Mouse (Mus musculus) embryonic facial prominence, embryonic 11.5 days (tissue): ENCODE measurements around the gene Gm28048. TPM values are rescaled to one million over a fixed set of nuclear protein-coding genes. Genes with fewer than 3 reads are reported as not detected.

ENCODE experiments used
- ATAC-seq: fragments of 200-750 bp; cut with Nextera tagmentation; replicated peaks from 2 replicates; pipeline ENCODE4 v1.8.0; 2017; ENCODE audit warnings: low read depth; ENCODE audit not compliant: insufficient number of reproducible peaks, low FRiP score, low TSS enrichment
- DNase-seq: peaks from one replicate; pipeline ENCODE4 v3.0.0-alpha.2; 2015; ENCODE audit warnings: low spot score
- H3K27ac ChIP-seq: fragments of 300-500 bp; sonication (generic); replicated peaks from 2 replicates; pipeline ENCODE4 v1.5.1; 2014; ENCODE audit warnings: mild to moderate bottlenecking, low read depth, low read length, control low read depth
- H3K27me3 ChIP-seq: fragments of 300-500 bp; sonication (generic); 2 replicates; pipeline ENCODE4 v1.6.1; 2014; ENCODE audit warnings: mild to moderate bottlenecking, low read length, moderate library complexity, mixed read lengths; ENCODE audit not compliant: control insufficient read depth, insufficient read depth
- H3K36me3 ChIP-seq: fragments of 300-500 bp; sonication (generic); replicated peaks from 2 replicates; pipeline ENCODE4 v1.6.1; 2014; ENCODE audit warnings: low read depth, mild to moderate bottlenecking, low read length, moderate library complexity, mixed read lengths; ENCODE audit not compliant: control insufficient read depth, insufficient read depth
- H3K4me1 ChIP-seq: fragments of 300-500 bp; sonication (generic); 2 replicates; pipeline ENCODE4 v1.6.1; 2014; ENCODE audit warnings: low read length, mixed read lengths; ENCODE audit not compliant: control insufficient read depth, insufficient read depth
- H3K4me2 ChIP-seq: fragments of 300-500 bp; sonication (generic); 2 replicates; pipeline ENCODE4 v1.6.1; 2014; ENCODE audit warnings: low read depth, mild to moderate bottlenecking, control low read depth, low read length, moderate library complexity
- H3K4me3 ChIP-seq: fragments of 300-500 bp; sonication (generic); 2 replicates; pipeline ENCODE4 v1.5.1; 2014; ENCODE audit warnings: low read depth, low read length, control low read depth
- H3K9ac ChIP-seq: fragments of 300-500 bp; sonication (generic); replicated peaks from 2 replicates; pipeline ENCODE4 v1.6.1; 2014; ENCODE audit warnings: mild to moderate bottlenecking, control low read depth, low read length
- H3K9me3 ChIP-seq: fragments of 300-500 bp; sonication (generic); replicated peaks from 2 replicates; pipeline ENCODE4 v1.6.1; 2016; ENCODE audit warnings: mild to moderate bottlenecking, low read length, inconsistent platforms, mixed read lengths; ENCODE audit not compliant: control insufficient read depth
- WGBS: fragments of 180-500 bp; shearing (Covaris S2); extraction: QIAGEN DNeasy Blood & Tissue Kit; methylation state at CpG from one replicate; pipeline ENCODE4 v1.1.7; 2014; 5-methylcytosine and 5-hydroxymethylcytosine counted together
- polyA plus RNA-seq: library from polyadenylated mRNA; unstranded; fragments of >200 nt; fragmentation: Nextera tagmentation; extraction: Ambion mirVana; gene quantifications from 2 replicates; pipeline ENCODE4 v1.2.1, GENCODE M21; 2014

Gene Gm28048
- polyA plus RNA-seq, 1 experiment from 2014 or later: 9.5 TPM

DNA sequence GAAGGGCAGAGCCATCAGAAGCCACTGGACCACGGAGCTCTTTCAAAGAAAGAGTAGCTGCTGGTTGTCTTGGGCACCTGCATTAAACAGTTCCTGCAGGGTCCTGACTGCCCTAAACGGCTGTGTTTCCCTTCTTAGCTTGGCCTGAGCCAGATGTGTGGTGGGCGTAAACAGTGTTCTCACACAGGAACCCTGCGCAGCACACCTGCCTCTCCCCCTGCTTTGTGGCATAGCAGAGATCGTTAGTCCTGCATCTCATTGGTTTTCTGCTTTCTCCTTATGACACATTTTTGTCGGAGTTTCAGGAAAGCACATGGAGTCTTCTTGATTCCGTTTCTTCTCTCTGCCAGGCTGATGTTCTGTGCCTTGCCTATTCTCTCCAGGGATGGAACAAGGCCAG is 166.0 kb downstream of the Gm28048 start:
- Histone ChIP-seq H3K27me3 (no peaks in the 10 kb centered on the region), H3K4me3 (no peak overlapping the region), H3K9me3 (no peaks in the 10 kb centered on the region), H3K27ac (no peak overlapping the region), H3K4me1 (no peaks in the 10 kb centered on the region), H3K9ac (no peak overlapping the region), H3K36me3 (no peaks in the 10 kb centered on the region), H3K4me2 (no peak overlapping the region)
- ATAC-seq: no peak
- 87% methylated on average over 7 of the region's 7 CpGs for WGBS
- DNase-seq: no peak

DNA sequence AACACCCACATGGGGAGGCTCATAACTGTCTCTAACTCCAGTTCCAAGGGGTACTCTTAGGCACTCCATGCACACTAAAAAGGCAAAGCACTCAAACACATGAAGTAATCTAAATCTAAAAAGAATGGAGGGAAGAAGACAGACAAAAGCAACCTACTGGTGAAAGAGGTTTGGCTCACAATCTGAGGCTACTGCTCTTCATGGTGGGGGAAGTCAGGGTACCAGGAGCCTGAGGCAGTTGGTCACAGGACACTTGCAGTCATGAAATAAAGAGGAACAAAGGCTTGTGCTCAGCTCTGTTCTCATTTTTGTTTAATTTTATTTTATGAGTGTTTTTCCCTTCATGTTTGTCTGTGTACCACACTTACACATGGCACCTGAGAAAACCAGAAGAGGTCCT is 166.7 kb downstream of the Gm28048 start:
- H3K27me3 ChIP-seq: no peaks in the 10 kb centered on the region
- H3K27ac ChIP-seq: no peak overlapping the region
- no peak for ATAC-seq

DNA sequence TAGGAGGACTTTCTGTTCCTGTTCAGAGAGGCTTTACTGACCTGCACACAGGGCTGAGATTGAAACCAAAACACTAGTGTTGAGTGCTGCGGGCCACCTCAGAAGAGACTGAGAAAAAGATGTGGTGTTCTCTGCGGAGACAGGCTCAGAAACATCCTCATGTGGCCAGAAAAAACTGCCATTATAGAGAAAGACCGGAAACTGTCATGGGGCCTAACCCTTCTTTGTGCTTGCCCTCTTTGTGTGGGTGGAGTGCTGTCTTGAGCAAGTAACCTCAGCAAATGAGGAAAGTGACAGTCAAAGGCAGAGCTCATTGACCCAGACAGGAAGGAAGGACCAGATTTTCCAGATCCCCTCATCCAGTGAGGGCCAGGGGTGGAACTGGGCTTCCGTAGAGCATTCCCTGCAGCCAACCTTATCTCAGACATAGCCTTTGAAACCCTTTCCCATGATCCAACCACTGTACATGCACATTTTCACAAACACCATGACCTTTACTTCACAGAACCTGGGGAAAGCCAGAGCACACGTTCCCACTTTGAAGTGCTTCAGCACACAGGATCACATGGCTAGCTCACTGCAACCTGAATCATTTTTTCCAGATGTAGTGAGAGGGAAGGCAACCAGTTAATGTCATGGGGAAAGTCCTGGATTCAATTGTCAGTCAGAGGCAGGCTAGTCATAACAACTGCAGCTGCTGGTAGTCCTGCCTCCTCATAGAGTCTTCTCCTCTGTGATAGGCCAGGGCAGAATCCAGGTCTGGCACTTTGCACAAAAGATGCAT is 167.8 kb downstream of the Gm28048 start:
- peak; percentile 52 for DNase-seq
- H3K27ac ChIP-seq: no peak overlapping the region
- no peak overlapping the region for H3K4me3 ChIP-seq
- no peaks in the 10 kb centered on the region for H3K4me1 ChIP-seq
- no peak overlapping the region for H3K9ac ChIP-seq
- ATAC-seq: no peak
- no peaks in the 10 kb centered on the region for H3K9me3 ChIP-seq
- H3K4me2 ChIP-seq: no peak overlapping the region
- H3K27me3 ChIP-seq: no peaks in the 10 kb centered on the region
- 71% methylated on average over 5 of the region's 5 CpGs for WGBS
- H3K36me3 ChIP-seq: no peaks in the 10 kb centered on the region

More for the DNA sequence above, 166.7 kb downstream of the Gm28048 start:
- Histone ChIP-seq H3K4me1 (no peaks in the 10 kb centered on the region), H3K4me3 (no peak overlapping the region), H3K9ac (no peak overlapping the region), H3K36me3 (no peaks in the 10 kb centered on the region), H3K9me3 (no peaks in the 10 kb centered on the region), H3K4me2 (no peak overlapping the region)
- no peak for DNase-seq

DNA sequence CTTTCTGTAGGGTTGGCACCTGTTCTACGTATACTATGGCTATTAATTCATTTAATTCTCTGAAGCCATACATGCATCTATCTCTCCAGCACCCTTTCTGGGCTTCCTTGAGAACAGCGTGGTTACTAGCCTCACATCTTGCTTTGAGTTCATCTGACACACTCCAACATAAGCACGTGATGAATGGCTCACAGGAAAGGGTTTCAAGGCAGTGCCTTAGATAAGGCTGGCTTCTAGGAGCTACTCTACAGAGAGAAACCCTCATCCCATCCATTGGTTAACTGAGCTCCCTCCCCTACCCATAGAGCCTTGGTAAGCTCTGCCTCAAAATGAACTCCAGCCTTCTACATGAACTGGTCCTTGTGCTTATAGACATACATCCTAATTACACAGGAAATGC is 168.5 kb downstream of the Gm28048 start:
- H3K4me1 ChIP-seq: no peaks in the 10 kb centered on the region
- H3K36me3 ChIP-seq: no peaks in the 10 kb centered on the region
- no peak overlapping the region for H3K4me2 ChIP-seq
- H3K9me3 ChIP-seq: no peaks in the 10 kb centered on the region
- no peak for DNase-seq
- no peaks in the 10 kb centered on the region for H3K27me3 ChIP-seq
- H3K4me3 ChIP-seq: no peak overlapping the region
- no peak overlapping the region for H3K9ac ChIP-seq
- no peak for ATAC-seq
- H3K27ac ChIP-seq: no peak overlapping the region
- 80% methylated on average over 3 of the region's 3 CpGs for WGBS

DNA sequence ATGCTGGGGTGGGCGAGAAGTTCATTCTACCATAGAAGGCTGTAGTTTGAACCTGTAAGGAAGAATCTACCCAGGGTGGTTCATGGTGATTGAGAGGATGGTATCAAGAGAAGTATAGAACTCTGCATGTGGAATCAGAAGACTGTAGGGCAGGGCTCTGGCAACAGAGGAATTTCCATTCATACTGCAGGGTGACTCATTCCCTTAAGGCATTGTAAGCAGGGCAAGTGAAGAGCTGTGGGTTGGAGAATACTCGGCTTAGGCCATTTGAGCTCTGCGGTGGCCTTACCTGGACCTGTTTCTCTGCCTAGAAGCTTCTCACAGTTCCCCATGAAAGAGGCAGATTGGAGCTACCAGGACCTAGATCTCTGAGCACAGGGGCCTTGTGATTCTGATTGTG is 170.5 kb downstream of the Gm28048 start:
- no peak overlapping the region for H3K4me3 ChIP-seq
- no peak overlapping the region for H3K4me2 ChIP-seq
- no peaks in the 10 kb centered on the region for H3K4me1 ChIP-seq
- H3K9ac ChIP-seq: no peak overlapping the region
- ATAC-seq (no peak), DNase-seq (no peak)
- H3K36me3 ChIP-seq: no peaks in the 10 kb centered on the region
- 81% methylated on average over 3 of the region's 3 CpGs for WGBS
- no peak overlapping the region for H3K27ac ChIP-seq
- H3K27me3 ChIP-seq: no peaks in the 10 kb centered on the region
- H3K9me3 ChIP-seq: no peaks in the 10 kb centered on the region

DNA sequence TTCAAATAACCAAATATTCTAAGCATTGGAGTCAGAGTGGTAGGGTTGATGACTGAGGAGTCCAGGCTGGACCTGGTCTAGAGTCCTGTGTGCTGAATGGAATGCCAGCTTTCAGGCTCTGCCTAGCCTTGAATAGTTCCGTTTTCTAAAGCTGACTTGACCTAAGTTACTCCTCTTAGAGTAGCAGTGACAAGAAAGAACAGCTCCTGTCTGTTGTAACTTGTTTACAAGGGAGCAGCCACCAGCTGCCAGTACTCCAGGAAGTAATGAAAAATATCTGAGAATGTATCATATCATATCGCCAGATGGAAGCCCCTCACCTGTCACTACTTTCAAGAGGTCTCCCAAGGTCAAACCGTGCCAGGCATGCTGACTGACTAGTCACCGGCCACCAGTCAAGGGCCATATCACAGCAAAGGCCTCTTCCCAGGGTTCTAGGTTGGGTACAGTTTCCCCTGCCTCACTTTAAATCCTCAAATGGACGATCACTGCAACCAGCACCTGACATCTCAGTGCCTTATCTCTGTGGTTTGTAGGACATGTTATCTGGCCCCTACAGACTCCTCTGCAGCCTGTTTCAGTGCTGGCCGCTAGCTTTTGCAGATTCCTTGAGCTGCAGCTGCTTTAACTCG is 172.3 kb downstream of the Gm28048 start:
- H3K36me3 ChIP-seq: no peaks in the 10 kb centered on the region
- H3K27me3 ChIP-seq: no peaks in the 10 kb centered on the region
- no peak overlapping the region for H3K9ac ChIP-seq
- ATAC-seq (no peak), DNase-seq (no peak)
- WGBS: 71% methylated on average over 7 of the region's 7 CpGs
- no peak overlapping the region for H3K4me2 ChIP-seq
- no peak overlapping the region for H3K27ac ChIP-seq
- H3K4me1 ChIP-seq: no peaks in the 10 kb centered on the region
- H3K9me3 ChIP-seq: no peaks in the 10 kb centered on the region
- no peak overlapping the region for H3K4me3 ChIP-seq

DNA sequence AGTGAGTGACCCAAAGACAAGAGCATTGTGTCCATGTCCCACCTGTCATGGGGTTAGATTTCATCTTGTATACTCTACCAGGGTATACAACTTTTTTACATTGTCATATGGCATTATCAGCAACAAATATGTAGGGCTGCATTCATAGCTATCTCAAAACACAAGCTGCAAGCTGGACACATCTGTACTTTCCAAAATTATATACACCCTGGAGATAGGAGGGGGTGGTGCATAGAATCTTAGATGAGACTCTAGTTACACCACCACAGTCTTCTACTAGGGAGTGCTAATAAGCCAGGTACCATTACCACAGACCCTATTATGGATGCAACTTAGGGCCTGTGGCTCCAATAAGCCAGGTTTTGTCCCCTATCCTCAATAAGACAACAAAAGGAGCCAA is 173.8 kb downstream of the Gm28048 start:
- DNase-seq: no peak
- Histone ChIP-seq H3K27me3 (no peaks in the 10 kb centered on the region), H3K4me2 (no peak overlapping the region), H3K9ac (no peak overlapping the region), H3K27ac (no peak overlapping the region), H3K36me3 (no peaks in the 10 kb centered on the region), H3K4me1 (no peaks in the 10 kb centered on the region), H3K4me3 (no peak overlapping the region), H3K9me3 (no peaks in the 10 kb centered on the region)
- ATAC-seq: no peak

DNA sequence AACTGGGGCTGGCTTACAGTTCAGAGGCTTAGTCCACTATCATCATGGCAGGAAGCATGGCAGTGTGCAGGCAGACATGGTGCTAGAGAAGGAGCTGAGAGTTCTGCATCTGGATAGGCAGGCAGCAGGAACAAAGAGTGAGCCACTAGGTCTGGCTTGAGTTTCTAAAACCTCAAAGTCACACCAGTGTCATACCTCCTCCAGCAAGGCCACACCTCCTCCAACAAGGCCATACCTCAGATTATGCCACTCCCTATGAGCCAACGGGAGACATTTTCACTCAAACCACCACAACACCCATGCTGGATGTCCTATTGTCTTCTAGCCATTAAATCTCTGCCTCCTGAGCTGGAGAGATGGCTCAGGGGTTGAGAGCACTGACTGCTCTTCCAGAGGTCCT is 176.7 kb downstream of the Gm28048 start:
- no peaks in the 10 kb centered on the region for H3K36me3 ChIP-seq
- H3K4me1 ChIP-seq: no peaks in the 10 kb centered on the region
- no peaks in the 10 kb centered on the region for H3K27me3 ChIP-seq
- WGBS: 92% methylated on average over 1 of the region's 1 CpGs
- DNase-seq (no peak), ATAC-seq (no peak)
- no peak overlapping the region for H3K9ac ChIP-seq
- no peaks in the 10 kb centered on the region for H3K9me3 ChIP-seq
- H3K4me3 ChIP-seq: no peak overlapping the region
- H3K4me2 ChIP-seq: no peak overlapping the region
- H3K27ac ChIP-seq: no peak overlapping the region
